Mouse (Mus musculus) forebrain, embryonic 11.5 days (tissue): ENCODE measurements around the gene Gstm3. TPM values are rescaled to one million over a fixed set of nuclear protein-coding genes. Genes with fewer than 3 reads are reported as not detected.

Source experiments
- ATAC-seq: fragments of 200-750 bp; cut with Nextera tagmentation; replicated peaks from 2 replicates; pipeline ENCODE4 v1.8.0; 2017; ENCODE audit warnings: moderate TSS enrichment; ENCODE audit not compliant: low FRiP score
- DNase-seq: peaks from one replicate; pipeline ENCODE4 v3.0.0-alpha.2; 2017; ENCODE audit warnings: low spot score
- H3K27ac ChIP-seq: fragments of 300-500 bp; sonication (generic); 2 replicates; pipeline ENCODE4 v1.5.1; 2014; ENCODE audit warnings: low read depth, low read length
- H3K27me3 ChIP-seq: fragments of 300-500 bp; sonication (generic); 2 replicates; pipeline ENCODE4 v1.6.1; 2014; ENCODE audit warnings: mild to moderate bottlenecking, low read length, mixed read lengths; ENCODE audit not compliant: control insufficient read depth, insufficient read depth
- H3K36me3 ChIP-seq: fragments of 300-500 bp; sonication (generic); 2 replicates; pipeline ENCODE4 v1.6.1; 2014; ENCODE audit warnings: mild to moderate bottlenecking, low read length, moderate library complexity, mixed read lengths; ENCODE audit not compliant: control insufficient read depth, insufficient read depth
- H3K4me1 ChIP-seq: fragments of 300-500 bp; sonication (generic); replicated peaks from 2 replicates; pipeline ENCODE4 v1.6.1; 2014; ENCODE audit warnings: low read length, mixed read lengths; ENCODE audit not compliant: control insufficient read depth, insufficient read depth
- H3K4me2 ChIP-seq: fragments of 300-500 bp; sonication (generic); 2 replicates; pipeline ENCODE4 v1.6.1; 2014; ENCODE audit warnings: low read depth, mild to moderate bottlenecking, low read length, moderate library complexity, mixed read lengths; ENCODE audit not compliant: severe bottlenecking
- H3K4me3 ChIP-seq: fragments of 300-500 bp; sonication (generic); 2 replicates; pipeline ENCODE4 v1.5.1; 2014; ENCODE audit warnings: low read depth, low read length
- H3K9ac ChIP-seq: fragments of 300-500 bp; sonication (generic); 2 replicates; pipeline ENCODE4 v1.6.1; 2014; ENCODE audit warnings: low read length
- H3K9me3 ChIP-seq: fragments of 300-500 bp; sonication (generic); 2 replicates; pipeline ENCODE4 v1.6.1; 2016; ENCODE audit warnings: low read length, mixed read lengths; ENCODE audit not compliant: control insufficient read depth
- WGBS: fragments of 180-500 bp; shearing (Covaris S2); extraction: QIAGEN DNeasy Blood & Tissue Kit; methylation state at CpG from one replicate; pipeline ENCODE4 v1.1.7; 2014; 5-methylcytosine and 5-hydroxymethylcytosine counted together
- polyA plus RNA-seq: library from polyadenylated mRNA; unstranded; fragments of >200 nt; fragmentation: Nextera tagmentation; extraction: Ambion mirVana; gene quantifications from 2 replicates; pipeline ENCODE4 v1.2.1, GENCODE M21; 2014

The Gstm3 gene
- polyA plus RNA-seq, 1 experiment from 2014 or later: not detected

GRCm38 (mm10) chr3:107917783-107918408 lies 51.2 kb downstream of the Gstm3 start:
- 61% methylated on average over 7 of the region's 7 CpGs for WGBS
- no peak for DNase-seq
- ATAC-seq: peak; percentile 75; the same call in 1 of the 2 replicates
- Histone ChIP-seq H3K9ac (no peak overlapping the region), H3K4me3 (no peak overlapping the region), H3K9me3 (no peaks in the 10 kb centered on the region), H3K4me2 (no peak overlapping the region), H3K27me3 (no peaks in the 10 kb centered on the region), H3K36me3 (no peaks in the 10 kb centered on the region), H3K27ac (no peak overlapping the region), H3K4me1 (no peaks in the 10 kb centered on the region)

GRCm38 (mm10) chr3:107917097-107917496 lies 52.0 kb downstream of the Gstm3 start:
- Histone ChIP-seq H3K4me3 (no peak overlapping the region), H3K4me1 (no peaks in the 10 kb centered on the region), H3K36me3 (no peaks in the 10 kb centered on the region), H3K27ac (no peak overlapping the region), H3K9ac (no peak overlapping the region), H3K27me3 (no peaks in the 10 kb centered on the region), H3K4me2 (no peak overlapping the region), H3K9me3 (no peaks in the 10 kb centered on the region)
- DNase-seq (no peak), ATAC-seq (no peak)
- WGBS: 78% methylated on average over 3 of the region's 3 CpGs

- Histone ChIP-seq H3K4me2 (no peak overlapping the region), H3K9ac (no peak overlapping the region), H3K36me3 (no peaks in the 10 kb centered on the region), H3K4me3 (no peak overlapping the region), H3K9me3 (no peaks in the 10 kb centered on the region), H3K4me1 (no peaks in the 10 kb centered on the region), H3K27ac (no peak overlapping the region), H3K27me3 (no peaks in the 10 kb centered on the region)
- WGBS: 80% methylated on average over 15 of the region's 15 CpGs
- ATAC-seq (no peak), DNase-seq (no peak)
Observed at GRCm38 (mm10) chr3:107916674-107917073, 52.4 kb downstream of the Gstm3 start.

Other genes starting within 250 kb of the Gstm3 start
- 6.0 and 8.1 TPM in 2 replicates for gene Csf1, start 208.8 kb downstream of the Gstm3 start, polyA plus RNA-seq
- not detected in 2 replicates for gene Eps8l3, start 92.1 kb downstream of the Gstm3 start, polyA plus RNA-seq
- 222 and 238 TPM in 2 replicates for gene Gstm5, start 73.5 kb downstream of the Gstm3 start, polyA plus RNA-seq
- 42.9 and 53.5 TPM in 2 replicates for gene Gstm7, start 37.5 kb downstream of the Gstm3 start, polyA plus RNA-seq
- 9.1 and 13.6 TPM in 2 replicates for gene Gstm6, start 25.5 kb downstream of the Gstm3 start, polyA plus RNA-seq
- 10.6 and 13.3 TPM in 2 replicates for gene Gstm2, start 17.2 kb upstream of the Gstm3 start, polyA plus RNA-seq
- gene Gstm1, start 48.7 kb upstream of the Gstm3 start, polyA plus RNA-seq: 25.7 and 27.2 TPM in 2 replicates
- 11.8 and 14.3 TPM in 2 replicates for gene Gstm4, start 75.6 kb upstream of the Gstm3 start, polyA plus RNA-seq
- gene Ampd2, start 117.4 kb upstream of the Gstm3 start, polyA plus RNA-seq: 45.1 and 45.7 TPM in 2 replicates
- 0.33 and 0.99 TPM in 2 replicates for gene Gnat2, start 123.5 kb upstream of the Gstm3 start, polyA plus RNA-seq
- 210 and 213 TPM in 2 replicates for gene Gnai3, start 176.9 kb upstream of the Gstm3 start, polyA plus RNA-seq
- 0.25 and 0.32 TPM in 2 replicates for gene Gpr61, start 185.6 kb upstream of the Gstm3 start, polyA plus RNA-seq
- 4.2 and 5.2 TPM in 2 replicates for gene Amigo1, start 217.1 kb upstream of the Gstm3 start, polyA plus RNA-seq
- 3.1 and 3.2 TPM in 2 replicates for gene Cyb561d1, start 231.9 kb upstream of the Gstm3 start, polyA plus RNA-seq
- gene Atxn7l2, start 241.7 kb upstream of the Gstm3 start, polyA plus RNA-seq: 22.3 and 24.3 TPM in 2 replicates